Mouse (Mus musculus) layer of hippocampus, postnatal 14 days (tissue): ENCODE data around the gene Srsf9. TPM values are rescaled to one million over a fixed set of nuclear protein-coding genes. Genes with fewer than 3 reads are reported as not detected.
"Not testable (repeated sequence)": the region's sequence is repeated elsewhere in the genome, so short reads cannot be mapped to it uniquely, and the experiment has no call there.

Experiments used
- DNase-seq, 2 experiments: peaks; one replicate each; pipeline ENCODE4 v3.0.0; 2021 to 2022; ENCODE audit warnings: low spot score in 2 of 2, mixed read lengths in 1 of 2
- total RNA-seq, 2 experiments: library from RNA; stranded (reverse); gene quantifications; 2 replicates each; pipeline ENCODE4 v1.2.3; 2021

Gene Srsf9
- total RNA-seq, 2 experiments from 2014 or later = 82.0 to 88.2 TPM

DNA sequence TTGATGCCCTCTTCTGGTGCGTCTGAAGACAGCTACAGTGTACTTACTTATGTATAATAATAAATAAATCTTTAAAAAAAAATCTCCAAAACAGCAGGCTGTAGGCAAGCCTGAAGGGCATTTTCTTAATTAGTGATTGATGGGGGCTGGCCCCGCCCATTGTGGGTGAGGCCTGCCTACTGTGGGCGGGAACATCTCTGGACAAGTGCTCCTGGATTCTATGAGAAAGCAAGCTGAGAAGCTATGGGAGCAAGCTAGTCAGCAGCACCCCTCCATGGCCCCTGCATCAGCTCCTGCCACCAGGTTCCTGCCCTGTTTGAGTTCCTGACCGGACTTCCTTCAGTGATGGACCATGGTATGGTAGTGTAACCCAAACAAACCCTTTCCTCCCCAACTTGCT lies 37.8 kb downstream of the Srsf9 start:
- DNase-seq = no peak

DNA sequence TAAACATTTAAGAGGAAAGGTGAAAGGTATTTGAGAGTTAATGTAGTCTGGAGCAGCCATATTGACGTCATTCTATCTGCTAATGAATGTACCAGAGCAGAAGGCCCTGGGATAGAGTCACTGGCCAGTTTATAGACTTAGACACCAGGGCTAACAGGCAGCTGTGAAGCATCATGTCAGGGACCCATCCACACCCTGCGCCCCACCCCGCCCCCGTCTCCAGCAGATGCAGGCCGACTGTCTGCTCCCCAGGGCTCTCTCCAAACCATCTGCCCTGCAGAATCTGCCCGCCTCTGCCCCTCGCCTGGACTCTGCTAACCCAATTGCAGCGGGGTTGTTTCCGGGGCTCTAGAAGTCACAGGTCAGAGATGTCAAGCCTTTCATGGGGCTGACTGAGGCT lies 44.8 kb downstream of the Srsf9 start:
- DNase-seq = no peak

GRCm38 (mm10) chr5:115373441-115374203 lies 46.6 kb downstream of the Srsf9 start:
- peak in 1 of 2 experiments; percentile 39 for DNase-seq

DNA sequence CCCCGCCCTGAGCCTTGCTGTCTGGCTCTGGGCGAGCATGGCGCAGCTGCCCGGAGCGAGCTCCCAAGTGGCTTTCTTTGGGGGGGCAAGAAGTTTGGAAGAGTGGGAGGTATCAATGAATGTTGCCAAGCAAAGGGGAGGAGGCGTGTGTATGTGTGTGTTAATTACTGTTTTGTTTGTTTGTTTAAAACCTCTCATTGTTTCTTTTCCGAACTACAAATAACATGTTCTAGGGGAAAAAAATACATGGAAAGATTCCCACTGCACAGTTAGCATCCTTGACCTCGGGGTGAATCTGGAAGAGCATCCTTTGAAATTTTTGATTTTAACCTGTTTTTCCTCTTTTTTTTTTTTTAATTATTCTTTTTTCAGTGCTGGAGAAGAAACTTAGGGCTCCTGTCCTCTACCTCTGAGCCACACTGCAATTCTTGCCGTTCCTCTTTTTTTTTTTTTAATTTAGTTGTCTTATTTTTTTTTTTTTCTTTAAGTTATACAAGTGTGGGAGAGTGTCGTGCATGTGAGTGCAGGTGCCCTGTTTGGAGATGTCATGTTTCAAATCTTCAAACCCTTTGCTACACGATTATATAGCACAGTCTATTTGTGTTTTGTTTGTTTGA lies 47.3 kb downstream of the Srsf9 start:
- DNase-seq = no peak

GRCm38 (mm10) chr5:115375436-115375835 lies 48.5 kb downstream of the Srsf9 start:
- no peak for DNase-seq

DNA sequence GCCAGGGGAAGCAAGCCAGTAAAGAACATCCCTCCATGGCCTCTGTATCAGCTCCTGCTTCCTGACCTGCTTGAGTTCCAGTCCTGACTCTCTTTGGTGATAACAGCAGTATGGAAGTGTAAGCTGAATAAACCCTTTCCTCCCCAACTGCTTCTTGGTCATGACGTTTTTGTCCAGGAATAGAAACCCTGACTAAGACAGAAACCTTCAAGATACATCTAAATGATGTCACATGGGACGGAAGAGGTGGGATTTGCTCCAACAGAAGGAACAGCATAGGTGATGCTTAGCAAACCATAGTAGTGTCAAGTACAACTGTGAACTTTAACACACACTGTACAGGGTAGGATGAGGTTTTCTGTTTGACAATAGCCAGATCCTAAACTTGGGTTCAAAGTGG lies 51.9 kb downstream of the Srsf9 start:
- DNase-seq = not testable (repeated sequence)

Other genes with a start within 250 kb of the Srsf9 start
- gene Gm10401, start 228.9 kb upstream of the Srsf9 start, total RNA-seq = not detected
- 1 to 10 TPM; 8.5 to 9.9 TPM for gene Acads, start 207.8 kb upstream of the Srsf9 start, total RNA-seq
- gene Unc119b, start 192.2 kb upstream of the Srsf9 start, total RNA-seq = 10 to 100 TPM; 31.1 to 32.2 TPM
- gene Mlec, start 169.0 kb upstream of the Srsf9 start, total RNA-seq = 10 to 100 TPM; 78.9 to 87.5 TPM
- gene Cabp1, start 132.8 kb upstream of the Srsf9 start, total RNA-seq = 100 to 1,000 TPM; 107 to 115 TPM
- 10 to 100 TPM; 68.7 to 72.8 TPM for gene Pop5, start 91.3 kb upstream of the Srsf9 start, total RNA-seq
- 100 to 1,000 TPM; 262 to 266 TPM for gene Rnf10, start 54.3 kb upstream of the Srsf9 start, total RNA-seq
- gene Coq5, start 47.5 kb upstream of the Srsf9 start, total RNA-seq = 10 to 100 TPM; 38.8 to 40.3 TPM
- gene Dynll1, start 26.2 kb upstream of the Srsf9 start, total RNA-seq = 100 to 1,000 TPM; 770 to 901 TPM
- 10 to 100 TPM; 22.3 to 22.6 TPM for gene Gatc, start 14.0 kb downstream of the Srsf9 start, total RNA-seq
- 10 to 100 TPM; 28.8 to 31.4 TPM for gene Triap1, start 14.0 kb downstream of the Srsf9 start, total RNA-seq
- gene Cox6a1, start 21.8 kb downstream of the Srsf9 start, total RNA-seq = 100 to 1,000 TPM; 865 to 866 TPM
- 10 to 100 TPM; 70.6 to 71.8 TPM for gene Msi1, start 102.4 kb downstream of the Srsf9 start, total RNA-seq
- gene Pla2g1b, start 139.1 kb downstream of the Srsf9 start, total RNA-seq = not detected
- 10 to 100 TPM; 25.8 to 28.3 TPM for gene Sirt4, start 157.5 kb downstream of the Srsf9 start, total RNA-seq
- gene Pxn, start 179.5 kb downstream of the Srsf9 start, total RNA-seq = 10 to 100 TPM; 33.1 to 38.7 TPM
- gene Rplp0, start 232.3 kb downstream of the Srsf9 start, total RNA-seq = 100 to 1,000 TPM; 347 to 378 TPM
- gene Gcn1l1, start 238.1 kb downstream of the Srsf9 start, total RNA-seq = 10 to 100 TPM; 69.1 to 71.5 TPM